Mouse (Mus musculus) embryo, embryonic 9.5 days (tissue): Measurements from ENCODE around the gene Cadm4.
"Not testable (repeated sequence)": the region's sequence is repeated elsewhere in the genome, so short reads cannot be mapped to it uniquely, and the experiment has no call there.

Experiments
- DNase-seq: peaks from one replicate; pipeline ENCODE4 v3.0.0-alpha.2; 2017; ENCODE audit errors: extremely low spot score

Gene Cadm4

DNA sequence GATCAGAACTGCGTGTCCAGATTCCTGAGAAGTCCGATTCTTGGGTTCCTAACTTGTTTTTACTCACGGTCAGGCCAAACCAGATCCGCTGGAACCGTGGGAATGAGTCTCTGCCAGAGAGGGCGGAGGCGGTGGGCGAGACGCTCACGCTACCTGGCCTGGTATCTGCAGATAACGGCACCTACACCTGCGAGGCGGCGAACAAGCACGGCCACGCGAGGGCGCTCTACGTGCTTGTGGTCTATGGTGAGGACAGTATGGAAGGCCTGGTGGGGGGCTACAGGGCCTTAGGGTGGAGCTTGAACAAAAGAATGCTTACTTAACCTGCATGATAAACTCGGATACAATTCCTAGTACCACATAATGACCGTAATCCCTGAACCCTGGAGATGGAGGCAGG lies 19.7 kb downstream of the Cadm4 start:
- no peak for DNase-seq

GRCm38 (mm10) chr7:24504004-24504403 lies 22.2 kb downstream of the Cadm4 start:
- DNase-seq: no peak

GRCm38 (mm10) chr7:24504868-24505267 lies 23.0 kb downstream of the Cadm4 start:
- no peak for DNase-seq

DNA sequence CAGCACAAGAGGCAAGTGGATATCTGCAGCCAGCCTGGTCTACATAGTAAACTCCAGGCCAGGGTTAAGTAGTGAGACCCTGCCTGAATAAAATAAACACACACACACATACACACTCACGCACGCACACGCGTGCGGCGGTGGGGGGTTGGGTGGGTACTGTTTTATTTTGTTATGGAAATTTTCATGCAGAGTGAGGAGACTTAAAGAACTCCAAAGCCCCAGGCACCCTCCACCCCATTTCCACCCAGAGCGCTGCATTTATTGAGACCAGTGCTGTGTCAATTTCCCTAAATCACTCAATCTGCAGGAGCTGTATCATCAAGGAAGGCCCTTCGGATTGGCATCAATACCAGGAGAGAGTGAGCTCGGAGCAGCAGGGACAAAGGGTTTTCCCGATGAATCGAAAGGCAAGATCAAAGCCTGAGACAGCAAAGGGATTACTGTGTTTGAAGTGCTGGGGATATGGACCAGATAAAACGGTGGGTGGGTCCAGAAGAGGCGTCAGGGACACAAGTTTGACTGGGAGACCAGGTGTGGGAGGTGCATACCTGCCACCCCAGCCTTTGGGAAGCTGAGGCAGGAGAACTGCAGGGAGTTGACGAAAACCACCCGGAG lies 23.7 kb downstream of the Cadm4 start:
- DNase-seq: no peak

DNA sequence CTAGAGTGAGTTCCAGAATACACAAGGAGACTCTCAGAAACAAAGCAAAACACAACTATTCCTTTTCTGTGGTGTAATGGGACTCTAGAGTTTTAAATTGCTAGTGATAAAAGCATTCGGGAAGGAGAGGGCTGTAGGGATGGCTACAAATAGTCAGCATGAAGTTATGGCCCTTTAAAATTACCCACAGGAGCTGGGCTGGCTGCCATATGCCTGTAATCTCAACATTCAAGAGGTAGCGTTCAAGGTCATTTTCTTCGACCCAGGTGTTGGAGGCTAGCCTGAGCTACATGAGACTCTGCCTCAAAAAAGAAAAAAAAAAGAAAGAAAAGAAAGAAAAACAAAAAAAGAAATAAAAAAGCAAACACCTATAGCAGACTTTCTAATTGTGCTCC lies 24.2 kb downstream of the Cadm4 start:
- no peak for DNase-seq

DNA sequence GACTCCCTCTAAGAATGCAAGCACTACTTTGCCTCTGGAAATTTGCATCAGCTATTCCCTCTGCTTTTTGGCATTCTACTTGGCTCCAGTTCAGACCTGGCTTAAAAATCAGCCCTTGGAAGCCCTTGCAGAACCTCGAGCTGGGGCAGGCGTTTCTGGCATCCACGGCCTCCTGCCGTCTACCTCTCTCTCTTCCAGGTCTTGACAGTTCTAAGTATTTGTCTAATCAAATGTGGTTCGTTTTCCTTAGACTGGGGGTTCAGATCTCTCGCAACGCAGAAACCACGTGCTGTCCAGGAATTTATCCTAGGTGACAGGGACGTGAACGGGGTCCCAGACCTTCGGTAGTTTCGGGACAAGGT lies 24.6 kb downstream of the Cadm4 start:
- no peak for DNase-seq

DNA sequence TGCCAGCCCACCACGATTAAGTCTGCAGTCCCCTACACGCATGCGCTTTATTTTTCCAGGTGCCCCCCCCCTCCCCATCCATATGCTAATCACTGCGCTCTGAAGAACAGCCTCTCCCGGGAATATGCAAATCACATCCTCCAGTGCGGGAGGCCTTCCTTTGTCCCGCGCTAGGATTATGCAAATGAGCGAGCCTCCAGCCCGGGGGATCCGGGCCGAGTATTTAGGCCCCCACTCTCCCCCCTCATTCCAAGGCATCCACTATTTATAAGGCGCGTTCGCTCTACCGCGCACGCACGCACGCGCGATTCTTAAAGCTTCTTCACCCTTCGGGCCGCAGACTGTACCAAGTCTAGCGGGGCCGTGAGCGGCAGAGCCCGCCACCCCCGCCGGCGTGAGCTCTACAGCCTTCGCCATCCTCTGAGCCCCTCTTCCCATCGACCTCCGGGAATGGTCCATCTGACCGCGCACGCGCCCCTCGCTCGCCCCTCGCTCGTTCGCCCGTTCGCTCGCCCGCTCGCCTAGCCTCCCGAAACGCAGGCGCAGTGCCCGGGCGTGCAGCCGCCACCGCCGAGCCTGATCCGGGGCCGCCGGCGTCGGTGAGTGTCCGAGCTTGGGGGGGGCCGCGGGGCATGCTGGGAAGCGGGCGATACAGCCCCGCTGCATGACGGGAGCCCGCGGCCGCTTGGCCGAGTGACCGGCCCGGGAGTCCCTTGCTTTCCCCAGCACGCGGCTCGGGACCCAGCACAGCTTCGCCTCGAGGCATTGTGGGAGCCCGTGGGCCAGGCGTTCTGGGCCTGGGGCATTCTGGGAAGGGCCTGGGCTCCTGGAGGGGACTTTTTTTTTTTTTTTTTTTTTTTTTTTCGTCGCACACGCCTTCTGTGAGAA lies 25.3 kb downstream of the Cadm4 start, which contains the start of gene Zfp428:
Gene Zfp428, plus strand, starts transcription at position 169 of the 888 bp plus-strand sequence.
- peak; percentile 91 for DNase-seq

DNA sequence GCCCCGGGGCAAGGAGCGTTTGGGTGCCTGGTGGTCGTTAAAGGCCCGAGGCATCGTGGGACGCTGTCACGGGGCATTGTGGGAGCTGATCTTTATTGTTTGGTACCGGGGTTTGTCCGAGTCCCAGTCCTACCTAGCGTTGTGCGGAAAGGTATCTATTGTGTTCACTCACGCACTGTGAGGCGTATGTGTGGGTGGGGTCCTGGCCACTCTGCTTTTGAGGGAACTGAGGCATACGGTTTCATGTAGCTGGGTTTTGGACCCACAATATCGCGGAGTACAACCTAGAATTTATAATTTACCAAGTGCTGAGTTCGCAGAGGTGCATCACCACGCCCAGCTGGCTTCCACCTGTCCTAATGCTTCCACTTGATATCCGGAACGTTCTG lies 25.9 kb downstream of the Cadm4 start:
- no peak for DNase-seq

DNA sequence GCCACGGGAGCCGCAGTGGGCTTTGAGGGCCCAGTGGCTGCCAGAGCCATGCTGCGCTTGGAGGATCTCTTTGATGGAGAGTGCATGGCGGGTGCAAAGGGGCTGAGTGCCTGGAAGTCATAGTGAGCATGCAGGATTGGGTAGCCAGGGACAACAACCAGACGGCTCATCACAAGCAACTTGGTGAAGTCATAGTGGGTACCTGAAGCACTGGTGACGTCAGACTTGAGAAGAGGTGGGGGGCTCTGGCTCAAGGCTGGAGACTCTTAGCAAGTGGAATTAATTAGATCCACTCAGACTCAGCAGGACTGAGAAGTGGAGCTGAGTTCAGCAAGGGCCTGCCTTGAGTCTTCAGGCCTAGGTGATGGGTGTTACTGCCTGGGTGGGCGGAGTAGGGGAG lies 30.5 kb downstream of the Cadm4 start, which contains the start of gene AC161166.1:
Gene AC161166.1, minus strand, starts transcription at position 101 of the 400 bp plus-strand sequence.
- DNase-seq: no peak

GRCm38 (mm10) chr7:24516319-24516718 lies 34.5 kb downstream of the Cadm4 start:
- not testable (repeated sequence) for DNase-seq

DNA sequence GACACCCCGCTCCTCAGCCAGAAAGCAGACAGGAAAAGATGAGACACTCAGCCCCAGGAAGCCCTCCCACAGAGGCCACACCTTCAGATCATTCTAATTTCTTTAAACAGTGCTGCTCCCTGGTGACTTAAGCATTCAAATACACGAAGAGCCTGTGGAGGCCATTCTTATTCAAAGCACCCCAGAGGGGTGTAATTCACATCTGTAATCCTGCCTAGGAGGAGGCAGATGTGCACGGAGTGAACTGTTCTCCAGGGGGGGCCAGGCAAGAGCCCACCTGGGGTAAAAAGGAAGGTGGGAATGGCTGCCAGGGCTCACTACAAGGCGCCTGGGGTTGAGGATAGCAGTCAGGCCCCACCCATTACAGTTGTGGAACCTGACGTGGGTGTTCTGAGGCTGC lies 35.3 kb downstream of the Cadm4 start:
- no peak for DNase-seq

DNA sequence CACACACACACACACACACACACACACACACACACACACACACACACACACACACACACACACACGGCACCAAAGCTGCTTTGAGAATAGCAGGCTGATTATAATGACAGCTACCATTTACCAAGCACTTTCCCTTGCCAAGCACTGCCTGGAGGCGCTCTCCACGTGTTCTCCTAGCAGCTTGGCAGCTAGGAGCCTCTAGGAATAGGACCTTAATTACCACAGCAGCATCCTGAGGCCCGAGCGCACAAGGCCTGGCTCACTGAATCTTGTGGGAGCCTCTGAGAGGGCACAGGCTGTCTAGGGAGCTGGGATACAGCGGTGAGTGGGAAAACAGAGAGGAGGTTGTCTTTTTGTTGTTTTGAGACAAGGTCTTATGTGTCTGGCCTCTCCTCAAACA lies 35.8 kb downstream of the Cadm4 start:
- DNase-seq: no peak

- DNase-seq: no peak
Observed at GRCm38 (mm10) chr7:24519130-24519529, 37.3 kb downstream of the Cadm4 start.

DNA sequence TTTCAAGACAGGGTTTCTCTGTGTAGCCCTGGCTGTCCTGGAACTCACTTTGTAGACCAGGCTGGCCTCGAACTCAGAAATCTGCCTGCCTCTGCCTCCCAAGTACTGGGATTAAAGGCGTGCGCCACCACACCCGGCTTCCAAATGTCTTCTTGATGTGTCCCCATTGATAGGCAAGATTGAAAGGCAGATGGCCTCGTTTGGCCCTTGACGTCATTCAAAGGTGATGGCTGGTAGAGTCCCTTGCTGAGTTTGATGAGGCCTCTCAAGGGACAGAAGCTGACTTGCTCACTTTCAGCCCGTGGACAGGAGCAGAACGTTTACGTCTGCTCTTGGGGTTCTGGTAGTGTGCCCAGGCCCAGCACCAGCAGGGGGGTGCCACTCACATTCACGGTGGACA lies 38.2 kb downstream of the Cadm4 start:
- not testable (repeated sequence) for DNase-seq

DNA sequence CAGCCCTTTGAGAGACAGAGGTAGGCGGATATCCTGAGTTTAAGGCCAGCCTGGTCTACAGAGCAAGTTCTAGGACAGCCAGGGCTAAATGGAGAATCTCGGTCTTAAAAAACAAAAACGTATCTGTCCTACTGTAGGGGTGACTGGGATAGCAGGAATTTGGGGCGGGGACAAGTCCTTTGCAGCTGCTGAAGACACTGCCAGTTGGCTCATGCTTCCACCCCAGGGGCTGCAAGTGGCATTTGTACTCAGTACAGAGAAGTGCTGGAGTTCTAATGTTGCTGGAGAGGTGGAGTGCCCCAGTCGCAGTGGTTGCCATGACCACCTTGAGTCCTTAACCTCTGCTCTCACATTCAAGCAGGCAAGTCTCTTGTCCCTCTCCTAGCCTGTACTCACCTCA lies 41.0 kb downstream of the Cadm4 start:
- no peak for DNase-seq

DNA sequence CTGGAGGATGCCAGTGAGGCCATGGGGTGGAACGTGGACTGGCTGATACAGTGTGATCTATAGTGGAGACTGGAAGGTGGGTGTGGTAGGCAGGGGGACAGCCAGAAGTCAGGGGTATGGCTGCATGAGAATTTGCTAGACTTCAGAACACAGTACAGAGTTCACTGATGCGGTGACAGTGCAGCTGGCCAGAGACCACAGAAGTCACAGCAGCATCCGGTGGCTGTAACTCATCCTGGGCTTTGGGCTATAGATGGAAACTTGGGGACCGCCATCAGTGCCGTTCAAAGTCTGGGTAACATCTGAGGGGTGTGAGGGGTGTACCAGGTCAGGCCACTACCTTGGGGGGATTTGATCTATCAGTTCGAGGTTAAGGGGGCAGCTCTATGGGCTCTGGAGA lies 41.9 kb downstream of the Cadm4 start:
- no peak for DNase-seq

DNA sequence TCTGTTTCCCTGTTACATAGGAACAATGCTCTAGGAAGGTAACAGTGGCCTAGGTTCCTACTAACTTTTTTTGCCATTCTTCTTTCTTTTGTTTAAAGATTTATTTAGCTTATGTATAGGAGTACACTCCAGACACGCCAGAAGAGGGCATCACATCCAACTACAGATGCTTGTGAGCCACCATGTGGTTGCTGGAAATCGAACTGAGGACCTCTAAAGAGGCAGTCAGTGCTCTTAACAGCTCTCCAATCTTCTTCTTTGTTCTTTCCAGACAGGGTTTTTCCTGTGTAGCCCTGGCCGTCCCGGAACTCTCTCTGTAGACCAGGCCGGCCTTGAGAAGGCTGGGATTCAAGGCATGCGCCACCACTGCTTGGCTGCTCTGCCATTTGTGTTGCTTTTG lies 43.2 kb downstream of the Cadm4 start:
- no peak for DNase-seq

GRCm38 (mm10) chr7:24525686-24526420 lies 44.0 kb downstream of the Cadm4 start:
- DNase-seq: no peak

DNA sequence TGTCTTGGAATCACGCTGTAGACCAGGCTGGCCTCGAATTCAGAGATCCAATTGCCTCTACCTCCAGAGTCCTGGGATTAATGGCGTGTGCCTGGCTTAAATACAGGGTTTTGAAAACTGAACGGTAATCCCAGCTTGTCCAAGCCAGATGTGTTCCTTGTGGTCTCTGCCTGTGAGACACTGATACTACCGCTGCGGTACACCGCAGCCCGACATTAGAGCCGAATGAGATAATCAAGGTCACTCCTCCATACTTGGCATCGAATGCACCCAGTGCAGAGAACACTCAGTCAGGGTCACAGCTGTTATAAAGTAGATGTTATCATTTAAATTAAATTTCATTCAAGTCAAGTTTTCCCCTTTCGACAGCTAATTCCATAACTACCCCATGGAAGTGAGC lies 47.0 kb downstream of the Cadm4 start:
- DNase-seq: no peak

GRCm38 (mm10) chr7:24529580-24529979 lies 47.8 kb downstream of the Cadm4 start:
- no peak for DNase-seq

DNA sequence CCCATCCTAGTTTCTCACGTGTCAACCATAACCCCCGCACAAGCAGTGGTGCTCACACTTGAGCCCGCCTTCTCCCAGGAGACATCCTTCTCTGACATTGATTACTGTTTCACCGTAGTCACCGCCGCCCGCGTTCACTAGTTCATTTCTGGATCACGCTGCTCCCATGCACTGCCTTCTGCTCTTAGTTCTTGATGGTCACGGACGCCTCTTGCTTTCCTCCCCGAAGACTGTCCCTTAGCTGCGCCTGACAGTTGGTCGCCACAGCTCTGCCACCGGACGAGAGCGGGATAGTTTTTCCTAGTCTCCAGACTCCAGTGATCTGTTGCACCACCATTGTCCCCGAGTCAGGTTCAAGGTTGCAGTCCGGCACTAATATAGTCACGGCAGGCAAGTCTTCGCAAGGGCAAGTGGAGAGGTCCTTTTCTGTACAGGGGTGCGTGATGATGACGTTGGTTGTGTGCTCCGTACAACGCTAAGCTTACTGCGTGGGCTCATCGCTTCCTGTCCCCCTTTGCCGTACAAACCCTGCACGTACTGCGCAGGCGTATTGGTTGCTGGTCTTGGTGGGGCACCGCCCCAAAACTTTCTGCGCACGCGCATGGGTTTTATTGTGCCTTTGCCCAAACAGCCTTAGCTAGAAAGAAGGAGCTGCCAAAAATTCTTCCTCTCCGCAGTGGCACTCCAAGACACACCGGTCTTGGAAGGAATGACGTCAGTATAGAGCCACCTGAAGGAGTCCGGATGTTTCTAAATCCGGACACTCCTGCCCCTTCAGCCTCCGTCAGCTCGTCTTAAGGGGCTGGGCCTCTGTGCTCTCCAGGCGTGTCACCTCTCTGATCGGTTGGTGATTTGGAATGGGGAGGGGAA lies 48.5 kb downstream of the Cadm4 start, which contains the start of gene Irgq:
Gene Irgq, plus strand, starts transcription at position 628 of the 870 bp plus-strand sequence.
- peak; percentile 95 for DNase-seq
